Mouse (Mus musculus) layer of hippocampus, postnatal 25 days (tissue): ENCODE measurements around the gene Cmc1. TPM values are rescaled to one million over a fixed set of nuclear protein-coding genes. Genes with fewer than 3 reads are reported as not detected.
"Not testable (repeated sequence)": the region's sequence is repeated elsewhere in the genome, so short reads cannot be mapped to it uniquely, and the experiment has no call there.

Experiments used
- DNase-seq, 2 experiments: peaks; one replicate each; pipeline ENCODE4 v3.0.0; 2022; ENCODE audit warnings: mixed read lengths in 2 of 2, low spot score in 1 of 2; ENCODE audit errors: extremely low spot score in 1 of 2
- total RNA-seq, 2 experiments: library from RNA; stranded (reverse); gene quantifications; 2 replicates each; pipeline ENCODE4 v1.2.3; 2021

Gene Cmc1
- total RNA-seq, 2 experiments from 2014 or later, result 9.5 to 11.5 TPM

DNA sequence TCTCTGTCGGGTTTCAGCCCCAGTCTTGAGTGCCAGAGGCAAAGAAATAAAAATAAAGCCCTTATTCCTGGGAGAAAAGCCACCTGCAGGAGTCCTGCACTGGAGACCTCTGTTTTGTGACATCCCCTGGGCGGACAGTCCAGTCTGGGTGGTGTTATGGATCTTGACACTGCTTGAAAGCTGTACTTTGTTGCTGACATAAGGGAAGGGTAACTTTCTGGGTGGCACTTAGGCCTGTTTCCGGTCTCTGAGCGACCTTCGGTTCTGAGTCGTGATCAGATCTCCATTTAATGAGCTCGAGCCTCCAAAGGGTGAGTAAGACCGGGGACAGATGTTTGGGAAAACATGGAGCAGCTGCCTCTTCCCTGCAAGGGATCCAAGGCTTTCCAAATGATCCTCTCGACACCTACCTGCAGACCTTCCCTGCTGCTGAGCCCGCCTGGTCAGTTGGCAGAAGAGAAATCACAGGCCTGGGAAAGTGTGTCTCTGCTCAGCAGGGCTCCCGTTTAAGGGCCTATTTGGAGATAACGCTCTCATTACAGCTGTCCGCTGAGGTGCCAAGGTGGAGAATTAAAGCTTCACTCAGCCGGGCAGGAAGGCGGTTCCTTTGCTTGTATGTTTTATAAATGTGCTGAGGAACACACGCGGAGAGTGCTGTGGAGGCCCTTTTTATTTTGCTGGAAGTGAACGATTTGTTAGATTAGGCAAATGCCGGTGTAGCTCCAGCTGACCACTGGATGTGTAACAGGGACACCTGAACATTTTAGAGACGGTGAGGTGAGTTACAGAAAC lies 648 bp upstream of the Cmc1 start:
- no peak for DNase-seq

DNA sequence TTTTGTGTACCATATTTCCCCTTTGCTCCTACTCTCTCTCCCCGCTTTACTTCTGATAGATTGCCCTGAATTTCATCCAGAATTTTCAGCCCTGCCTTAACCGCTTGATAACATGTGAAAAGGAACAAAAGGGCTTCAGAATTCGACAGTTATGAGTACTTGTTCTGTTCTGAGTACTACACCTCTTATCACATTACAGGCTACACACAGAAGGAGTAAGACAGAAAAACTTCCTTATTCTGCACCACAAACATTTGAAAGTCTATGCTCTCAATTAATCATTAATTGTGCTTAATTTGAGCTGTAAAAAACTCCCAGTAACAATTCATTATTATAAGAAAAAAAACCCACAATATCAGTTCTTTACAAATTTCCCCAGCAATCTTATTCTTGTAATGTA lies 9.6 kb downstream of the Cmc1 start:
- DNase-seq, result not testable (repeated sequence)

GRCm38 (mm10) chr9:118110360-118110710 lies 39.6 kb downstream of the Cmc1 start:
- DNase-seq, result no peak

- no peak for DNase-seq
Observed at GRCm38 (mm10) chr9:118109697-118110359, 40.1 kb downstream of the Cmc1 start.

DNA sequence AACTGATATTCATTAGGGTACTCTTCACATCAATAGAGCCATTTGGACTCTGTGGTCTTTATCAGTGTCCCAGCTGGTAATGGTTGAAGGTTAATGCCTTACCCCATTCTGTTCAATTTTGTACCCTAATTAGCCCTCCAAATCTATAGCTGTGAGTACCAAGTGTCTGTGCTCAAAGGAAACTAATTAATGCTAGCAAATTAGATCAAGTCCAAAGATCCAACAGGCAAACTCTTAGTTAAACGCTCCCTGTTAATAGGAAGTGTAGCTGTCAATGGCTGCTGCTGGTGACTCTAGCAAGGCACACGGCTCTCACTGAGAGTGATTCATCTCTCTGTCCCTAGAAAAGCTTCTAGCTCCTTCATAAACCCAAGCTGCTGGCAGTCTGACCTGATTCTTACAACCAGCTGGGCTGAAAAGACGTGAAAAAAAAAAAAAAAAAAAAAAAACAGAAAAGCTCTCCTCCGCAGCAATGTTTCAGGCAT lies 41.4 kb downstream of the Cmc1 start:
- DNase-seq, result no peak

DNA sequence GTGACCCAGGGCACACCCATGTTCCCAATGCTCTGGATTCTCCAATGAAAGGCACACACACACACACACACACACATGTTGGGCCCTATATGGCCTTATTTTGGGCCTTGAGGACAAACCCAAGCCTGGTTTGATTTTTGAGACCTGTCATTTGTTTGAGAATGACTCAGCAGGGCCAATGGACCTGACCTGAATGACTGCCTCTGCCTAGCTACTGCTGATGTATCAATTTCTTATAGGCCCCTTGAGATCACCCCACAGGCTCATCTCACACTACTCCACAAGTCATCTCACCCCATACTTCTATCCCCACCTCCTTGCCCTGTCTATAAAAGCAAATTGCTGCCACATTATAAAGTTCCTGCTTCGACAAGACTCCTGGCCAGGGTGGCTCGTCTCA lies 48.2 kb downstream of the Cmc1 start:
- DNase-seq, result no peak

DNA sequence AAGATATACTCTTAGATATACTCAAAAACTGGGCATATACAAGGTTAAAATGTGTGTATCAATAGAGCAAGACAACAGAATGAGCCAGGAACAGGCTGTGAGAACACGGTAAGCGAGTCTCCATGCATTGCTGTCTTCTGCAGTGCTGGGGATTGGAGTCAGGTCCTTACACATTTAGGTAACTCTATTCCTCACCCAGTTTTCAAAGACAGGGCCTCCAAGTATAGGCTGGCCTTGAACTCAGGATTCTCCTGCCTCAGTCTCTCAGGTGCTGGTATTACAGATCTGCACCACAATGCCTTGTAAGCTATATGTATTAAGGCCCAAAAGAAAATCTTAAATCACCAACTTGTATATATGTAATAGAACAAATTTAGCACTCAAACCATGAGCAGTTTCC lies 49.5 kb downstream of the Cmc1 start:
- DNase-seq, result no peak

GRCm38 (mm10) chr9:118099395-118099794 lies 50.6 kb downstream of the Cmc1 start:
- no peak for DNase-seq

GRCm38 (mm10) chr9:118083834-118084233 lies 66.1 kb downstream of the Cmc1 start:
- no peak for DNase-seq

- no peak for DNase-seq
Observed at GRCm38 (mm10) chr9:118082575-118083431, 67.2 kb downstream of the Cmc1 start.

- DNase-seq, result no peak
Observed at GRCm38 (mm10) chr9:118073358-118073757, 76.6 kb downstream of the Cmc1 start.

- no peak for DNase-seq
Observed at GRCm38 (mm10) chr9:118072101-118072500, 77.9 kb downstream of the Cmc1 start.

DNA sequence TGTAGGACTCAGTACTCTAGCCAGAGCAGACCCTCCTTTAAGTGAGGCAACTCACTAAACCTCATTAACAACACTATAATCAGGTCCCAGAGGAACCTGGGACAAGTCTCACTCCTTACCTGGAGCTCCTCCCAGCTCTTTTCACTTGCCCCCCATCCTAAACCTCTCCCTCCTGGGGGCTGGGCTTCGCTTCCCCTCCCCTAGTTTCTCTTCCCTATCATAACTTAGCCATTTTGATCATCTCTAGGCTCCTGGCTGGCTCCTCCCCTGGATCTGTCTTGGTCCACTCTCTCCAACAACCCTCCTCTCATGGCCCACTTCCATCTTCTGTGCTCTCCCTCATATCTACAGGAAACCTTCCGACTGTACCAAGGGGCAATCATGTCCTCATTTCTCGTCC lies 78.6 kb downstream of the Cmc1 start:
- no peak for DNase-seq

GRCm38 (mm10) chr9:118070442-118070841 lies 79.5 kb downstream of the Cmc1 start:
- no peak for DNase-seq

DNA sequence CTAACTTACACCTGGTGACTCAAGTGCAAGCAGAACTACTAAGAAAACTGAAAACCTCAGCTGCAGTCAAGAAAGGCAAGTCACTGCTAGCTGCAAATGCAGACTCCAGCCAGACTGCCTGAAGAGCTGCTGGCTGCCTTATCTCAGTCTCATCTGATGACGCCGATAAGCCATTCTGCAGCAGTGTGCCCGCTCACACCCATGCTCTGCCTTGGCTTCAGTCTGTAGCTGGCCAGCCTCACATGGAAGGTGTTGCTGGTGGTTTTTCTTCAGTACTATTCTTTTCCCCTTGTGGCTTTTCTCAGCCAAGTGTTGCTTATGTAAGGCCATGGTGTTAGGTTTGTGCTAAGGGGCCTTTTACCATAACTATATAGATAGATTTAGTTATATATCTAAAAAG lies 90.9 kb downstream of the Cmc1 start:
- no peak for DNase-seq

DNA sequence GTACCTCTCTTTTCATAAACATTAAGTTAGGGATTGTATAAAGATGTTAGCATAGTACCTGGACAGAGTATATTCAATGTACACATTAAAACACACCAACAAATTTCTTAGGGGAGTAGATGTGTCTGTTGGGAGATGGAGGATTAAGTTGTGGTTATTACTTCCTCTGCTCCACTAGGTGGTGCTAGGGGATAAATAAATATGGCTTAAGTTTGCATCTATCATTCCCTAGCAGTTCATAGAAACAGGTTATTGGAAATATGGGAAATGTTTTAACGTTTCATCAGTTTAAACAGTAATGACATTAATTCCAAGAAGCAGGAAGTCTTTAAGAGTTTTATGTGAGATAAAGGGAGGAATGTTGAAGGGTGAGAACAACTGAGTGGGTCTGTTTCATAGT lies 96.7 kb downstream of the Cmc1 start:
- DNase-seq, result no peak

GRCm38 (mm10) chr9:118045011-118045533 lies 104.9 kb downstream of the Cmc1 start:
- DNase-seq, result no peak

DNA sequence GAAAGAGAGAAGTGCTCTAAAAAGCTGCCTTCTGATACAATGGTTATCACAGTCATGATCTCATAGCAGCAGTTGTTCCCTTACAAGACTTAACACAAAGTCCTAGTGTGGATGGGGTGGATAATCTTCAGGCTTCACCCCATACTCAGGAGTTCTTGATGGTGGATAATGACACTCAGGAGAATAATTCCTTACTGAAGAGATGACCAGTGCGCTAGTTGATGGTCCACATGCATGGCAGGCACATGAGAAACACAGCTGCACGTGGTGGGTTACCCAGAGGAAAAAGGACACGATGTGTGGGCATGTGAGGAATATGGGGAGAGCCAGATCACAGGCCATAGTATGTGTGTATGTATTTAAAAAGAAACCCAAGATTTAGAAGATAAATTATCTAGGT lies 106.4 kb downstream of the Cmc1 start:
- no peak for DNase-seq

- no peak for DNase-seq
Observed at GRCm38 (mm10) chr9:118042738-118043137, 107.2 kb downstream of the Cmc1 start.

GRCm38 (mm10) chr9:118041646-118042045 lies 108.3 kb downstream of the Cmc1 start:
- no peak for DNase-seq

DNA sequence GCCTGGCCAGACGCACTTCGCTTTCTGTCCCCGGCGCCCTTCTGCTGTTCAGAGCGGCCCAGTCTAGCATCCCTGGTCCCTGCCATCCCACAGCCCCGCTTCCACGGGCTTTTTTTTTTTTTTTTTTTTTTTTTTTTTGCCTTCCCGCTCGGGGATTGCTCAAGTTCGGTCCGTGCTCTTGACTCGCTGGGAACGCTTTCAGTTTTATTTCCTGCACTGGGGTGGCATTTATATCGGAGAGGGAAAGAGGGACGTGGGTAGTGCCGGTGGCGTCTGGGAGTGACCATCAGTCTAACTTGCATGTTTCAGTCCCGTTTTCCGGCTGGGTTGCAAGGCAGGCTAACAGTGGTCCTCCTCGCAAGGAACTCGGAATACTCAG lies 109.0 kb downstream of the Cmc1 start:
- DNase-seq, result no peak
